9 mouse cellular contexts compared by ENCODE assay signal in the genomic region with DNA sequence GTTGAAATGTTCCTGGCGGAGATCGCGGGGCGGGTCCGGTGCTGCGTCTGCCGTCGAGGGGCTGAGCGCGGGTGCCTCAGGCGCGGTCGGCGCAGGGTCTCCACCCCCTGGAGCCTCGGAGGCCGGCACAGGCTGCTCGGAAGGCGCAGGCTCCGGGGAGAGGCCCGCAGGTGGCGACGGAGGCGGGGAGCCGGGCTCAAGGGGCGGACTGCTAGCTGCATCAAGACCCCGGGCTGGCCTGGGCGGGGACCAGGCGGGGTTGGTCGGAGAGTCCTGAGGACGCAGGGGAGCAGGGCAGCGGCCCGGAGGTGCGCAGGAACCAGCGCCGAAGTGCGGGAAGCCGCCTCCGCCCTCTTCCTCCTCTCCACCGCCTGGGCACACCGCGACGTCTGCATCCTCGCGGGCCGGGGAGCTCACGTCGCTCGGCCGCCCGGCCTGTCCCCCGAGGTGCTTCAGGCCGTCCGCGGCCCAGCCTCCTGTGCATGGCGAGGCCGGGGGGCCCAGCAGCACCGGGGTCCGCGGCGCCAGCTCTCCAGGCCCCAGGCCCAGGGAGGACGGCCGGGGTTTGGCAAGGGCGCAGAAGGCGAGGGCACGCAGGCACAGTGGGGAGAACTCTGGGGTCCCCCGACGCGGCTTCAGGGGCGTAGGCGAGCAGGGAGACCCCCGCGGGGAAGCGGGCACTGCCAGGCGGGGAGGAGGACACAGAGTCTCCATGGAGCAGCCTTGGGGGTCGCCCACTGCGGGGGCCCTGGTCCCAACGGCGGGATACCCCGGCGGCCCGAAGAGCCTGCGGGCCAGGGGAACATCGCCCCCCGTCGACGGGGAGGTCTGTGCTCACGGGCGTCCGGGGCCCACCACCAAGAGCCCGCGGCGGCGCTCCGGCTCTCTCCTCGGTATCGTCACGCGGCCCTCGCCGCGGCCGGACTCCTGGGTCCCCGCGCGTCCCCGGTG. TPM values are rescaled to one million over a fixed set of nuclear protein-coding genes. Genes with fewer than 3 reads are reported as not detected.
DNase-seq lines count a peak whose midpoint lies in the region; ATAC-seq and TF ChIP-seq lines count a peak whose summit lies in the region.
"Had no signal": no experiment of that assay in that cellular context is flagged by ENCODE, and none has a peak within 500 bp of the region (broad histone marks: within the 10 kb centered on the region; RNA-seq: fewer than 3 reads in every experiment).

No protein-coding gene starts in this region.

- H3K4me2 ChIP-seq in CH12.LX (ENCODE audit: insufficient read depth, low read depth, poor library complexity, severe bottlenecking), result peak overlapping the region; percentile 5; the same call in 1 of the 2 replicates
- peak overlapping the region; percentile 91 for H3K4me2 ChIP-seq in hindbrain, embryonic 15.5 days
- H3K4me2 ChIP-seq in lung, embryonic 14.5 days, result peak overlapping the region; percentile 96
- H3K4me2 ChIP-seq in stomach, embryonic 14.5 days (replicated peaks; ENCODE audit: low read depth, low read length), result peak overlapping the region; percentile 91

- peak; percentile 25 to 45 for DNase-seq in cerebellum, postnatal 25 days
- no peak for DNase-seq in cerebellum, adult 18-20 months
- no peak for DNase-seq in CH12.LX (ENCODE audit: extremely low read depth)
- peak; percentile 28 for DNase-seq in lung, embryonic 14.5 days
- no peak for DNase-seq in layer of hippocampus, postnatal 36 days

- TF ChIP-seq EP300 in CH12.LX (IDR thresholded peaks at IDR 0.05; ENCODE audit: low read length), result no peak

- in situ Hi-C loops in CH12.LX (cut with MboI; ENCODE audit: low pct_ligation_motif_present, low pct_unique_long_range_greater_than_20kb, low sequenced_read_pairs), result no loop called here

- H3K27ac ChIP-seq in CH12.LX (ENCODE audit: insufficient read depth, low read depth), result no peak overlapping the region
- H3K27ac ChIP-seq in embryonic fibroblast, embryonic 13.5 days (ENCODE audit: insufficient read depth, low read length), result no peak overlapping the region
- no peak overlapping the region for H3K27ac ChIP-seq in hindbrain, embryonic 15.5 days (replicated peaks)
- H3K27ac ChIP-seq in lung, embryonic 14.5 days (ENCODE audit: low read depth), result no peak overlapping the region
- H3K27ac ChIP-seq in stomach, embryonic 14.5 days (ENCODE audit: low read length), result no peak overlapping the region

- H3K79me2 ChIP-seq in CH12.LX (replicated peaks; ENCODE audit: control insufficient read depth, extremely low read depth, insufficient read depth, poor library complexity, severe bottlenecking), result no peaks in the 10 kb centered on the region

- H3K4me1 ChIP-seq in CH12.LX (ENCODE audit: control insufficient read depth in 1 of 2, insufficient read depth in 2 of 2), result peaks cover 0 to 11% of the 10 kb centered on the region in 2 experiments; a peak in 2 of 4 replicates
- H3K4me1 ChIP-seq in embryonic fibroblast, embryonic 13.5 days (ENCODE audit: control insufficient read depth, insufficient read depth, low read length), result no peaks in the 10 kb centered on the region
- peaks cover 32% of the 10 kb centered on the region for H3K4me1 ChIP-seq in hindbrain, embryonic 15.5 days (replicated peaks)
- H3K4me1 ChIP-seq in lung, embryonic 14.5 days (ENCODE audit: insufficient read depth), result peaks cover 5% of the 10 kb centered on the region
- peaks cover 17% of the 10 kb centered on the region; the same call in 1 of the 2 replicates for H3K4me1 ChIP-seq in stomach, embryonic 14.5 days (ENCODE audit: control insufficient read depth, insufficient read depth, low read length)

- TF ChIP-seq POLR2A in CH12.LX (IDR thresholded peaks at IDR 0.05; ENCODE audit: low read depth, low read length), result no peak
- no peak for TF ChIP-seq POLR2A in embryonic fibroblast, embryonic 13.5 days (IDR thresholded peaks at IDR 0.05; ENCODE audit: low read depth, low read length)

- peak overlapping the region; percentile 23; the same call in 1 of the 2 replicates for H3K9ac ChIP-seq in CH12.LX (ENCODE audit: insufficient read depth, low read depth)
- H3K9ac ChIP-seq in hindbrain, embryonic 15.5 days, result peak overlapping the region; percentile 63
- peak overlapping the region; percentile 74 for H3K9ac ChIP-seq in lung, embryonic 14.5 days
- peak overlapping the region; percentile 63 for H3K9ac ChIP-seq in stomach, embryonic 14.5 days (replicated peaks; ENCODE audit: low read depth, low read length)

- peaks cover 51% of the 10 kb centered on the region for H3K27me3 ChIP-seq in CH12.LX (replicated peaks)
- H3K27me3 ChIP-seq in hindbrain, embryonic 15.5 days, result peaks cover 71% of the 10 kb centered on the region
- H3K27me3 ChIP-seq in lung, embryonic 14.5 days (ENCODE audit: insufficient read depth, low read length), result peaks cover 77% of the 10 kb centered on the region
- H3K27me3 ChIP-seq in stomach, embryonic 14.5 days (ENCODE audit: control insufficient read depth, insufficient read depth, low read length), result peaks cover 40% of the 10 kb centered on the region

- peak overlapping the region; percentile 16 to 49 (median 29) for H3K4me3 ChIP-seq in CH12.LX (replicated peaks in 1 of 3; ENCODE audit: low read depth in 2 of 3, low read length in 2 of 3, poor library complexity in 1 of 3)
- peak overlapping the region; percentile 46 for H3K4me3 ChIP-seq in embryonic fibroblast, embryonic 13.5 days (ENCODE audit: insufficient read depth, low read length)
- peak overlapping the region; percentile 70 for H3K4me3 ChIP-seq in hindbrain, embryonic 15.5 days
- H3K4me3 ChIP-seq in lung, embryonic 14.5 days (ENCODE audit: low read depth, low read length), result peak overlapping the region; percentile 73
- H3K4me3 ChIP-seq in stomach, embryonic 14.5 days (ENCODE audit: low read depth, low read length), result peak overlapping the region; percentile 65

- H3K36me3 ChIP-seq in CH12.LX (replicated peaks in 1 of 2; ENCODE audit: control insufficient read depth in 1 of 2, insufficient read depth in 1 of 2, low read length in 1 of 2), result no peaks in the 10 kb centered on the region
- H3K36me3 ChIP-seq in hindbrain, embryonic 15.5 days, result no peaks in the 10 kb centered on the region
- no peaks in the 10 kb centered on the region for H3K36me3 ChIP-seq in lung, embryonic 14.5 days (ENCODE audit: insufficient read depth)
- no peaks in the 10 kb centered on the region for H3K36me3 ChIP-seq in stomach, embryonic 14.5 days (ENCODE audit: control insufficient read depth, insufficient read depth, low read length)

- WGBS in hindbrain, embryonic 15.5 days, result under 1% methylated on average over 101 of the region's 106 CpGs
- WGBS in lung, embryonic 14.5 days, result under 1% methylated on average over 106 of the region's 106 CpGs
- under 1% methylated on average over 104 of the region's 106 CpGs for WGBS in stomach, embryonic 14.5 days

- peaks cover 24% of the 10 kb centered on the region for H3K9me3 ChIP-seq in CH12.LX (replicated peaks; ENCODE audit: low read length)
- H3K9me3 ChIP-seq in hindbrain, embryonic 15.5 days, result no peaks in the 10 kb centered on the region
- H3K9me3 ChIP-seq in lung, embryonic 14.5 days (ENCODE audit: low read depth, low read length), result no peaks in the 10 kb centered on the region
- no peaks in the 10 kb centered on the region for H3K9me3 ChIP-seq in stomach, embryonic 14.5 days (ENCODE audit: control insufficient read depth, low read depth, low read length)

- TF ChIP-seq RAD21 in CH12.LX (IDR thresholded peaks at IDR 0.05; ENCODE audit: low read depth, low read length), result no peak

- TF ChIP-seq CTCF in CH12.LX (conservative IDR thresholded peaks at IDR 0.05 in 1 of 2, IDR thresholded peaks at IDR 0.05 in 1 of 2; ENCODE audit: low read depth in 2 of 2, low read length in 2 of 2), result no peak
- TF ChIP-seq CTCF in embryonic fibroblast, embryonic 13.5 days (IDR thresholded peaks at IDR 0.05; ENCODE audit: borderline replicate concordance, insufficient read depth, low read length), result no peak
- TF ChIP-seq CTCF in lung, embryonic 14.5 days (IDR thresholded peaks at IDR 0.05; ENCODE audit: low read depth), result no peak

- peak; percentile 54 for ATAC-seq in hindbrain, embryonic 15.5 days (ENCODE audit: low FRiP score, low read depth)
- ATAC-seq in lung, embryonic 14.5 days (ENCODE audit: insufficient read depth), result peak; percentile 40; the same call in 1 of the 2 replicates
- peak; percentile 7; the same call in 1 of the 2 replicates for ATAC-seq in stomach, embryonic 14.5 days (ENCODE audit: insufficient number of reproducible peaks, insufficient read depth, low FRiP score, low read depth)

- dilution Hi-C loops in CH12.LX (cut with MboI; ENCODE audit: extremely low pct_ligation_motif_present, extremely low pct_unique_long_range_greater_than_20kb, low sequenced_read_pairs), result no loop called here

RNA-seq across cellular contexts. Expression of a gene that starts 0.7 kb away (rescaled TPM):
- total RNA-seq in CH12.LX (2012; rRNA removed) (4.2 and 5.0 TPM in 2 replicates), CH12.LX (2014; rRNA removed) (1.7 and 2.1 TPM in 2 replicates)
- 8.3 and 8.4 TPM in 2 replicates for polyA plus RNA-seq in CH12.LX (2012; ENCODE audit: insufficient read length, low read depth)
- polyA plus RNA-seq in embryonic fibroblast, embryonic 13.5 days (2011; ENCODE audit: insufficient read length, low read depth, missing spikeins), result 1.4 and 2.1 TPM in 2 replicates
- 2.6 and 3.0 TPM in 2 replicates for polyA plus RNA-seq in hindbrain, embryonic 15.5 days (2015; fragmentation: Nextera tagmentation; extraction: Ambion mirVana)
- polyA plus RNA-seq in lung, embryonic 14.5 days (2014; fragmentation: Nextera tagmentation; extraction: Ambion mirVana), result 6.1 and 7.4 TPM in 2 replicates
- polyA plus RNA-seq in stomach, embryonic 14.5 days (2014; fragmentation: Nextera tagmentation; extraction: Ambion mirVana), result 2.7 and 3.6 TPM in 2 replicates
- total RNA-seq in layer of hippocampus, postnatal 36 days (2021), result 10 to 100 TPM; 33.6 to 34.2 TPM

RNA-seq across cellular contexts. Expression of a gene that starts 34.4 kb away (rescaled TPM):
- total RNA-seq in CH12.LX (2012; rRNA removed) (50.7 and 55.6 TPM in 2 replicates), CH12.LX (2014; rRNA removed) (24.3 and 25.3 TPM in 2 replicates)
- 38.3 and 43.0 TPM in 2 replicates for polyA plus RNA-seq in CH12.LX (2012; ENCODE audit: insufficient read length, low read depth)
- 16.2 and 18.0 TPM in 2 replicates for polyA plus RNA-seq in embryonic fibroblast, embryonic 13.5 days (2011; ENCODE audit: insufficient read length, low read depth, missing spikeins)
- 3.4 and 3.5 TPM in 2 replicates for polyA plus RNA-seq in hindbrain, embryonic 15.5 days (2015; fragmentation: Nextera tagmentation; extraction: Ambion mirVana)
- polyA plus RNA-seq in lung, embryonic 14.5 days (2014; fragmentation: Nextera tagmentation; extraction: Ambion mirVana), result 5.2 TPM in 2 replicates
- 4.3 and 4.5 TPM in 2 replicates for polyA plus RNA-seq in stomach, embryonic 14.5 days (2014; fragmentation: Nextera tagmentation; extraction: Ambion mirVana)
- total RNA-seq in layer of hippocampus, postnatal 36 days (2021), result 100 to 1,000 TPM; 105 to 110 TPM

RNA-seq across cellular contexts. Expression of a gene that starts 52.9 kb away (rescaled TPM):
- total RNA-seq in CH12.LX (2012; rRNA removed) (0.08 TPM in 2 replicates), CH12.LX (2014; rRNA removed) (not detected in 2 replicates)
- 0.09 and 0.12 TPM in 2 replicates for polyA plus RNA-seq in CH12.LX (2012; ENCODE audit: insufficient read length, low read depth)
- 0.18 TPM in 1 of 2 replicates, not detected in the other for polyA plus RNA-seq in embryonic fibroblast, embryonic 13.5 days (2011; ENCODE audit: insufficient read length, low read depth, missing spikeins)
- polyA plus RNA-seq in hindbrain, embryonic 15.5 days (2015; fragmentation: Nextera tagmentation; extraction: Ambion mirVana), result 11.9 TPM in 2 replicates
- 0.68 and 0.70 TPM in 2 replicates for polyA plus RNA-seq in lung, embryonic 14.5 days (2014; fragmentation: Nextera tagmentation; extraction: Ambion mirVana)
- 0.49 and 0.64 TPM in 2 replicates for polyA plus RNA-seq in stomach, embryonic 14.5 days (2014; fragmentation: Nextera tagmentation; extraction: Ambion mirVana)
- total RNA-seq in layer of hippocampus, postnatal 36 days (2021), result 100 to 1,000 TPM; 230 to 247 TPM
- total RNA-seq: hematopoietic stem cell, adult 5-6 weeks had no signal

RNA-seq across cellular contexts. Expression of a gene that starts 56.8 kb away (rescaled TPM):
- total RNA-seq in CH12.LX (2012; rRNA removed) (141 and 157 TPM in 2 replicates), CH12.LX (2014; rRNA removed) (63.8 and 66.1 TPM in 2 replicates)
- polyA plus RNA-seq in CH12.LX (2012; ENCODE audit: insufficient read length, low read depth), result 169 and 221 TPM in 2 replicates
- 39.9 and 42.5 TPM in 2 replicates for polyA plus RNA-seq in embryonic fibroblast, embryonic 13.5 days (2011; ENCODE audit: insufficient read length, low read depth, missing spikeins)
- polyA plus RNA-seq in hindbrain, embryonic 15.5 days (2015; fragmentation: Nextera tagmentation; extraction: Ambion mirVana), result 33.2 and 37.0 TPM in 2 replicates
- polyA plus RNA-seq in lung, embryonic 14.5 days (2014; fragmentation: Nextera tagmentation; extraction: Ambion mirVana), result 27.1 and 35.3 TPM in 2 replicates
- 20.8 and 21.9 TPM in 2 replicates for polyA plus RNA-seq in stomach, embryonic 14.5 days (2014; fragmentation: Nextera tagmentation; extraction: Ambion mirVana)
- total RNA-seq in layer of hippocampus, postnatal 36 days (2021), result 10 to 100 TPM; 52.8 to 58.2 TPM

Comparison
In these comparisons a context has a peak if more than half of its experiments do, and no peak if none do; other contexts are left out.
1. DNase-seq: peak in cerebellum, postnatal 25 days (2 of 2) and lung, embryonic 14.5 days (single experiment); none in cerebellum, adult 18-20 months (0 of 2), CH12.LX (single experiment) and layer of hippocampus, postnatal 36 days (0 of 2).
2. H3K4me2 ChIP-seq: peak in every context shown above with its lines; median percentile 96 in lung, embryonic 14.5 days; 91 in hindbrain, embryonic 15.5 days; 91 in stomach, embryonic 14.5 days; 5 in CH12.LX.
3. H3K9ac ChIP-seq: peak in every context shown above with its lines; median percentile 74 in lung, embryonic 14.5 days; 63 in hindbrain, embryonic 15.5 days; 63 in stomach, embryonic 14.5 days; 23 in CH12.LX.
4. Peak in every context shown above with its lines, with median percentiles within 50 percentile points of each other: H3K4me3 ChIP-seq and ATAC-seq.